Mouse (Mus musculus): Measurements from ENCODE around the gene Rbm42. TPM values are rescaled to one million over a fixed set of nuclear protein-coding genes. Genes with fewer than 3 reads are reported as not detected.

Rbm42 gene
- polyA plus RNA-seq, 1 experiment from 2014 or later = 119 TPM

Other genes starting within 250 kb of the Rbm42 start
- 19.3 and 23.1 TPM in 2 replicates for gene Tyrobp, start 236.6 kb downstream of the Rbm42 start, polyA plus RNA-seq (2014; fragmentation: Nextera tagmentation; extraction: Ambion mirVana)
- 0.39 and 0.62 TPM in 2 replicates for gene Hcst, start 230.5 kb downstream of the Rbm42 start, polyA plus RNA-seq (2014; fragmentation: Nextera tagmentation; extraction: Ambion mirVana)
- gene Nfkbid, start 228.6 kb downstream of the Rbm42 start, polyA plus RNA-seq (2014; fragmentation: Nextera tagmentation; extraction: Ambion mirVana) = 1.5 and 1.8 TPM in 2 replicates
- gene Aplp1, start 204.8 kb downstream of the Rbm42 start, polyA plus RNA-seq (2014; fragmentation: Nextera tagmentation; extraction: Ambion mirVana) = 165 and 169 TPM in 2 replicates
- gene Kirrel2, start 192.6 kb downstream of the Rbm42 start, polyA plus RNA-seq (2014; fragmentation: Nextera tagmentation; extraction: Ambion mirVana) = 18.6 and 25.8 TPM in 2 replicates
- 3.3 and 4.5 TPM in 2 replicates for gene Nphs1, start 192.0 kb downstream of the Rbm42 start, polyA plus RNA-seq (2014; fragmentation: Nextera tagmentation; extraction: Ambion mirVana)
- gene Prodh2, start 156.7 kb downstream of the Rbm42 start, polyA plus RNA-seq (2014; fragmentation: Nextera tagmentation; extraction: Ambion mirVana) = not detected in 2 replicates
- gene Arhgap33, start 115.3 kb downstream of the Rbm42 start, polyA plus RNA-seq (2014; fragmentation: Nextera tagmentation; extraction: Ambion mirVana) = 41.4 and 41.9 TPM in 2 replicates
- 3.5 and 4.0 TPM in 2 replicates for gene Hspb6, start 98.1 kb downstream of the Rbm42 start, polyA plus RNA-seq (2014; fragmentation: Nextera tagmentation; extraction: Ambion mirVana)
- 11.4 and 18.4 TPM in 2 replicates for gene Proser3, start 98.0 kb downstream of the Rbm42 start, polyA plus RNA-seq (2014; fragmentation: Nextera tagmentation; extraction: Ambion mirVana)
- gene Lin37, start 90.5 kb downstream of the Rbm42 start, polyA plus RNA-seq (2014; fragmentation: Nextera tagmentation; extraction: Ambion mirVana) = 44.7 and 48.3 TPM in 2 replicates
- gene U2af1l4, start 87.0 kb downstream of the Rbm42 start, polyA plus RNA-seq (2014; fragmentation: Nextera tagmentation; extraction: Ambion mirVana) = 83.0 and 100.0 TPM in 2 replicates
- gene Gm49396, start 87.0 kb downstream of the Rbm42 start, polyA plus RNA-seq (2014; fragmentation: Nextera tagmentation; extraction: Ambion mirVana) = 7.8 and 9.8 TPM in 2 replicates
- gene Psenen, start 86.7 kb downstream of the Rbm42 start, polyA plus RNA-seq (2014; fragmentation: Nextera tagmentation; extraction: Ambion mirVana) = 104 and 105 TPM in 2 replicates
- gene Igflr1, start 84.9 kb downstream of the Rbm42 start, polyA plus RNA-seq (2014; fragmentation: Nextera tagmentation; extraction: Ambion mirVana) = 3.0 and 3.6 TPM in 2 replicates
- 11.1 and 13.2 TPM in 2 replicates for gene Kmt2b, start 61.6 kb downstream of the Rbm42 start, polyA plus RNA-seq (2014; fragmentation: Nextera tagmentation; extraction: Ambion mirVana)
- 0.24 and 1.2 TPM in 2 replicates for gene Zbtb32, start 51.4 kb downstream of the Rbm42 start, polyA plus RNA-seq (2014; fragmentation: Nextera tagmentation; extraction: Ambion mirVana)
- 0.54 and 1.2 TPM in 2 replicates for gene Upk1a, start 37.5 kb downstream of the Rbm42 start, polyA plus RNA-seq (2014; fragmentation: Nextera tagmentation; extraction: Ambion mirVana)
- gene Cox6b1, start 24.2 kb downstream of the Rbm42 start, polyA plus RNA-seq (2014; fragmentation: Nextera tagmentation; extraction: Ambion mirVana) = 816 and 817 TPM in 2 replicates
- not detected in 2 replicates for gene Etv2, start 14.5 kb downstream of the Rbm42 start, polyA plus RNA-seq (2014; fragmentation: Nextera tagmentation; extraction: Ambion mirVana)
- 40.3 and 41.8 TPM in 2 replicates for gene Haus5, start 14.7 kb upstream of the Rbm42 start, polyA plus RNA-seq (2014; fragmentation: Nextera tagmentation; extraction: Ambion mirVana)
- gene Pmis2, start 21.3 kb upstream of the Rbm42 start, polyA plus RNA-seq (2014; fragmentation: Nextera tagmentation; extraction: Ambion mirVana) = not detected in 2 replicates
- not detected in 2 replicates for gene 2200002J24Rik, start 48.6 kb upstream of the Rbm42 start, polyA plus RNA-seq (2014; fragmentation: Nextera tagmentation; extraction: Ambion mirVana)
- 0.65 and 1.4 TPM in 2 replicates for gene Atp4a, start 61.9 kb upstream of the Rbm42 start, polyA plus RNA-seq (2014; fragmentation: Nextera tagmentation; extraction: Ambion mirVana)
- gene Tmem147, start 79.2 kb upstream of the Rbm42 start, polyA plus RNA-seq (2014; fragmentation: Nextera tagmentation; extraction: Ambion mirVana) = 143 and 160 TPM in 2 replicates
- gene Gapdhs, start 93.4 kb upstream of the Rbm42 start, polyA plus RNA-seq (2014; fragmentation: Nextera tagmentation; extraction: Ambion mirVana) = 0.60 and 0.75 TPM in 2 replicates
- gene Sbsn, start 101.2 kb upstream of the Rbm42 start, polyA plus RNA-seq (2014; fragmentation: Nextera tagmentation; extraction: Ambion mirVana) = 0.39 and 0.42 TPM in 2 replicates
- 0.34 and 0.73 TPM in 2 replicates for gene Dmkn, start 113.4 kb upstream of the Rbm42 start, polyA plus RNA-seq (2014; fragmentation: Nextera tagmentation; extraction: Ambion mirVana)
- not detected in 2 replicates for gene Krtdap, start 137.6 kb upstream of the Rbm42 start, polyA plus RNA-seq (2014; fragmentation: Nextera tagmentation; extraction: Ambion mirVana)
- gene Ffar2, start 173.5 kb upstream of the Rbm42 start, polyA plus RNA-seq (2014; fragmentation: Nextera tagmentation; extraction: Ambion mirVana) = 0.20 TPM in 1 of 2 replicates, not detected in the other
- gene Ffar3, start 205.9 kb upstream of the Rbm42 start, polyA plus RNA-seq (2014; fragmentation: Nextera tagmentation; extraction: Ambion mirVana) = not detected in 2 replicates
- not detected in 2 replicates for gene Ffar1, start 211.2 kb upstream of the Rbm42 start, polyA plus RNA-seq (2014; fragmentation: Nextera tagmentation; extraction: Ambion mirVana)
- not detected in 2 replicates for gene Cd22, start 230.0 kb upstream of the Rbm42 start, polyA plus RNA-seq (2014; fragmentation: Nextera tagmentation; extraction: Ambion mirVana)

Measured in hindbrain, embryonic 11.5 days (tissue).